Mouse (Mus musculus): ENCODE data around the gene Trip10. TPM values are rescaled to one million over a fixed set of nuclear protein-coding genes. Genes with fewer than 3 reads are reported as not detected.
A peak's percentile ranks its signal among the peaks of the same experiment; 100 is the strongest.
"Not testable (repeated sequence)": the region's sequence is repeated elsewhere in the genome, so short reads cannot be mapped to it uniquely, and the experiment has no call there.

Gene Trip10
- polyA plus RNA-seq, 1 experiment = 10.1 TPM

DNA sequence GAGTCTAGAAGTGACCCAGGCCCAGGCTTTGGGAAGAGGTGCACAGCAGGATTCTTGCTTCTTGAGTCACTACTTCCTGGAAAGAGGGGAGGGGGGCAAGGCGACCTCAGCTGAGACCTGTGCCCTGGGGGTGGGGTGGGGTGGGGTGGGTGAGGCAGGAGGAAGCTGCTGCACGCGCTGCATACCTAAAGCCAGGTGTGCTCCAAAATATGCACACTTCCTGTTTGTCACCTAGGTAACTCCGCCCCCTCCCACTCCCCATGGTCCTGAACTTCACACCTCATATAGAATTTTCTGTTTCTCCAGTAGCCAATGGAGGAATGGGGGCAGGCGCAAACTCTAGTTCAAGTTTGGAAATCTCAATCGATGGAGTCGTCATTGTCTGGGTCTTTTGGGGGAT is 24.6 kb downstream of the Trip10 start:
- Histone ChIP-seq H3K27ac (ENCODE audit: insufficient read depth, low read length) (no peak overlapping the region), H3K27me3 (ENCODE audit: control insufficient read depth, insufficient read depth, low read length) (no peaks in the 10 kb centered on the region), H3K4me3 (replicated peaks; ENCODE audit: insufficient read depth, low read depth, low read length) (no peak overlapping the region), H3K4me1 (ENCODE audit: control insufficient read depth, insufficient read depth, low read length) (no peaks in the 10 kb centered on the region)
- no peak for TF ChIP-seq POLR2A (IDR thresholded peaks at IDR 0.05; ENCODE audit: borderline replicate concordance, insufficient read depth, low read length)
- no peak for TF ChIP-seq CTCF (IDR thresholded peaks at IDR 0.05; ENCODE audit: borderline replicate concordance, insufficient read depth, low read depth, low read length)
- DNase-seq = no peak
- 48% methylated on average over 7 of the region's 7 CpGs for WGBS

DNA sequence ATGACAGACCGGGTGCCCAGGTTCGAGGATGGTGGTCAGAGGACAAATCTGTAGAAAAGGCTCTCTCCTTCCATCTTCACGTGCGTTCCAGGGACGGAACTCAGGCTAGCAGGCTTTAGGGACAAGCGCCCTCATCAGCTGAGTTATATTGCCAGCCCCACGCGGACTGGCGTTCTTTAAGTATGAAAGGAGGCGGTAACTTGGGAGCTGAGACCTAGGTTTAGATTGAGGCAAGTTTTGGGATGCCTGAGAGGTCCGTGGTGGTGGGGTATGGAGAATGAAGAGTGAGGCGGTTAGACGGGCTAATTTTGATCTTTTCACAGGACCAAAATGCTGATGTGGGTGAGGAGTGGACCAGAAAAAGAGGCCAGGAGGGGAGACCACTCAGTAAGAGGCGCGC is 25.4 kb downstream of the Trip10 start:
- 7% methylated on average over 15 of the region's 15 CpGs for WGBS
- no peaks in the 10 kb centered on the region for H3K4me1 ChIP-seq (ENCODE audit: control insufficient read depth, insufficient read depth, low read length)
- peak in 1 of 2 experiments; percentile 27 for DNase-seq
- no peak for TF ChIP-seq CTCF (IDR thresholded peaks at IDR 0.05; ENCODE audit: borderline replicate concordance, insufficient read depth, low read depth, low read length)
- TF ChIP-seq POLR2A (IDR thresholded peaks at IDR 0.05; ENCODE audit: borderline replicate concordance, insufficient read depth, low read length) = no peak
- peak overlapping the region; percentile 70 for H3K4me3 ChIP-seq (replicated peaks; ENCODE audit: insufficient read depth, low read depth, low read length)
- H3K27ac ChIP-seq (ENCODE audit: insufficient read depth, low read length) = peak overlapping the region; percentile 85
- H3K27me3 ChIP-seq (ENCODE audit: control insufficient read depth, insufficient read depth, low read length) = no peaks in the 10 kb centered on the region

DNA sequence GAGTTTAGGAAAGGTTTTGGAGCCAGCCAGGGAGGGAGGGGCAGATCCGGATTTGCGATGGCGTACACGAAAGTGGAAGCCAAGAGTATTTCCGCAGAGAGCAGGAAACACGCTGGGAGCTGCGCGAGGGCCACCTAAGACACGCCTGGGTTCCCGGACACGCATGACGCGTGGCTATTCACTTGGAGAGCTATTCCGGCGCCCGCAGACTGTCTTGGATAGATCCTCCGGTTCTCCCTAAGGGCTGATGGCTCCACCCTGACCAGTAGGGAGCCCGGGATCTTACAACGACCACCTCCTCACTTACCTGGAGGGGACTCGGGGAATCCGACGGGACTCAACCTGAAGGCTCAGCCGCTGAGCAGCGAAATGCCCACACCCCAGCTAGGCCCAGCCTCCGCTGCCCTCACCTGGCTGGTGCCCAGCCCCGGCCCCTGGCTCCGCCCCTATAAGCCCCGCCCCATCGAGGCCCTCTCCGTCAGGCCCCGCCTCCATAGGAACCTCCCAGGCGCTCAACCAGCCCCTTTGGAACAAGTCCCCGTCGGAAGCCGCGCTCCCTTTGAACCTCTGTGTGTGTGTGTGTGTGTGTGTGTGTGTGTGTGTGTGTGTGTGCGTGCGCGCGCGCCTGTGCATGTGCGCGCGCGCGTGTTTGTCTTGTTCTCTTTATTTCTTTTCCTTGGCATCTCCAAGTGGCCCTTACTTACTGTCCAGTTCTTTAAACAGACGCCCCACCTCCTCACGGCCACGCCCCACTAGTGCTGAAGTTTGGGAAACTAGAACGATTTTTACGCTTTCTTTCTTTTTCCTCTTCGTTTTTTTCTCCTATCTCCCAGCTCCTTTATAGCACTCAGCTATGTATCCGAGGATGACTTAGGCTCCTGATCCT is 26.1 kb downstream of the Trip10 start:
- peak; percentile 82 to 86 for DNase-seq
- WGBS = under 1% methylated on average over 53 of the region's 53 CpGs
- H3K27me3 ChIP-seq (ENCODE audit: control insufficient read depth, insufficient read depth, low read length) = no peaks in the 10 kb centered on the region
- peak overlapping the region; percentile 85 for H3K27ac ChIP-seq (ENCODE audit: insufficient read depth, low read length)
- H3K4me1 ChIP-seq (ENCODE audit: control insufficient read depth, insufficient read depth, low read length) = no peaks in the 10 kb centered on the region
- peak overlapping the region; percentile 70 for H3K4me3 ChIP-seq (replicated peaks; ENCODE audit: insufficient read depth, low read depth, low read length)
- no peak for TF ChIP-seq CTCF (IDR thresholded peaks at IDR 0.05; ENCODE audit: borderline replicate concordance, insufficient read depth, low read depth, low read length)
- TF ChIP-seq POLR2A (IDR thresholded peaks at IDR 0.05; ENCODE audit: borderline replicate concordance, insufficient read depth, low read length) = peak; percentile 74; the same call in 1 of the 2 replicates

DNA sequence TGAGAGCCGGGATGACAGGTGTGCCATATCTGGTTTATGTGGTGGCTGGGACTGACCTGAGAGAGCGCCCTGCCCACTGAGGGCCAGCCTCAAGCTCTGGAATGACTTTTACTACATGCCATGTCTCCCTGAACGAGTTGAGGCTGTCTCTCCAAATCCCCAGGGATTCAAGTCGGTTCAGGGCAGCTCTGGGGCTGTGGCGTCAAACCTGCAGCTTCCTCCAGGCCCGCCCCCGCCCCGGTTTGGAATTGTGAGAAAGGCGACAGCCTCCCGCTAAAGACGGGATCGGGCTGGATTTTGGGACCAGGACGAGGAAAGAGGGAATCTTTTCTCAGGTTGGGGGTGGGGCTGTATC is 26.7 kb downstream of the Trip10 start:
- H3K4me1 ChIP-seq (ENCODE audit: control insufficient read depth, insufficient read depth, low read length) = no peaks in the 10 kb centered on the region
- DNase-seq = peak; percentile 22 to 35
- TF ChIP-seq CTCF (IDR thresholded peaks at IDR 0.05; ENCODE audit: borderline replicate concordance, insufficient read depth, low read depth, low read length) (no peak), POLR2A (IDR thresholded peaks at IDR 0.05; ENCODE audit: borderline replicate concordance, insufficient read depth, low read length) (no peak)
- no peaks in the 10 kb centered on the region for H3K27me3 ChIP-seq (ENCODE audit: control insufficient read depth, insufficient read depth, low read length)
- H3K4me3 ChIP-seq (replicated peaks; ENCODE audit: insufficient read depth, low read depth, low read length) = peak overlapping the region; percentile 70
- 1% methylated on average over 13 of the region's 13 CpGs for WGBS
- peak overlapping the region; percentile 26; the same call in 1 of the 2 replicates for H3K27ac ChIP-seq (ENCODE audit: insufficient read depth, low read length)

DNA sequence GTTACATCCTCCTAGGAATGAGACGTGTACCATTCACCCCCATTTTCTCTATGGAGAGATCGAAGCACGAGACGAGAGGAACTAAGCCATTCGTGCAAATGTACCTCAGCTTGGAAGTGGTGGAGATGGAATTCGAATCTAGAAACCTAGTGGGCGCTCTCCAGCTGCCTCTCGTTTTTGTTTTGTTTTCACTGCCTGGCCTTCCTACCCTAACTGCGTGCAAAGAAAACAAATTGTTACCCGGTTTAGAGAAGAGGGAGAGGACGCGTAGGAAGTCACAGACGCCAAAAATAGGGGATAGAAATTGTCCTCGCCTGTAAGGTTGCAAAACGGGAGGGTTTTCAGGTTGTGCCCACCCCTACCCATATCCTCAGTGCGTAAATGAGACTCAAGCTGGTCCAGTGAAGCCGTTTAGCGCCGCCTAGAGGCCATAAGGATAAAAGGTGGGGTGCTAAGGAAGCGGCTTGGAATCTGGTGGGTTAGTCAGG is 27.4 kb downstream of the Trip10 start:
- Histone ChIP-seq H3K27ac (ENCODE audit: insufficient read depth, low read length) (peak overlapping the region; percentile 26; the same call in 1 of the 2 replicates), H3K27me3 (ENCODE audit: control insufficient read depth, insufficient read depth, low read length) (no peaks in the 10 kb centered on the region), H3K4me1 (ENCODE audit: control insufficient read depth, insufficient read depth, low read length) (no peaks in the 10 kb centered on the region), H3K4me3 (replicated peaks; ENCODE audit: insufficient read depth, low read depth, low read length) (peak overlapping the region; percentile 70)
- peak; percentile 75 to 79 for DNase-seq
- TF ChIP-seq CTCF (IDR thresholded peaks at IDR 0.05; ENCODE audit: borderline replicate concordance, insufficient read depth, low read depth, low read length) = peak; percentile 83
- TF ChIP-seq POLR2A (IDR thresholded peaks at IDR 0.05; ENCODE audit: borderline replicate concordance, insufficient read depth, low read length) = peak; percentile 31; the same call in 1 of the 2 replicates
- WGBS = under 1% methylated on average over 20 of the region's 20 CpGs

DNA sequence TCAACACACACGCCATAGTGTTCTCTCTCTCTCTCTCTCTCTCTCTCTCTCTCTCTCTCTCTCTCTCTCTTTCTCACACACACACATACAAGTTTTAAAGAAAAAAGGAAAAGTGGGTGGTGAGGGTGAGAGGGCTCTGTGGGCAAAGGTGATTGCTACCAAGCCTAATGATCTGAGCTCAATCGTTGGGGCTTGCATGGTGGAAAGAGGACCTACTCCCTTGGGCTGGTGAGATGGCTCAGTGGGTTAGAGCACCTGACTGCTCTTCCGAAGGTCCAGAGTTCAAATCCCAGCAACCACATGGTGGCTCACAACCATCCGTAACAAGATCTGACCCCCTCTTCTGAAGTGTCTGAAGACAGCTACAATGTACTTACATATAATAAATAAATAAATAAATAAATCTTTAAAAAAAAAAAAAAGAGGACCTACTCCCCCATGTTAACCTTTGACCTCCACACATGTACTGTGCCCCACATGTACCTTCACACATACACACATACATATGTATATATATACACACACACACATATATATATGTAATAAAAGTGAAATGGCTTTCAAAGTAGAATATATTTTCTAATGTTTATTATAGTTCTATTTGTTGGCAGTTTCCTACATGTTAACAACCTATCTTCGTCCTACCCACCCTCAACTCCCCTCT is 28.5 kb downstream of the Trip10 start:
- not testable (repeated sequence) for H3K27me3 ChIP-seq (ENCODE audit: control insufficient read depth, insufficient read depth, low read length); DNase-seq; H3K4me3 ChIP-seq (replicated peaks; ENCODE audit: insufficient read depth, low read depth, low read length); H3K4me1 ChIP-seq (ENCODE audit: control insufficient read depth, insufficient read depth, low read length); H3K27ac ChIP-seq (ENCODE audit: insufficient read depth, low read length)
- 84% methylated on average over 5 of the region's 5 CpGs for whole genome bisulfite sequencing

DNA sequence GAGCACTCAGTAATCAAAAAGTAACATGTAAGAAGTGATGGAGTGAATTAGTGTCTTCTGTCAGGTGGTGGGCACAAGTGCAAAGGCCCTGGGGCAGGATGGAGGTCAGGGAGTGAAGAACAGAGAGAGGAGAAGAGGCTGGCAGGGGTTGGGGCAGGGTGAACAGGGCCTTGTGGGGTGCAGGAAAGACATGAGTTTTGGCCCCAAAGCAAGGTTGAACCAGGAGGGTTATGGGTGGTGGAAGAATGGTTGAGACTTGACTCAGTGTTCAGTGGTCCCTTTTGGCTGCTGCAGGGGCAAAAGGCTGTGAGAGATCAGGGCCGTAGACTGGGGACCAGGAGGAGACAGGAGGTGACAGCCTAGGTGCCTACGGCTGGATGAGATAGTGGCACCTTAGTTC is 29.3 kb downstream of the Trip10 start:
- Histone ChIP-seq H3K4me3 (replicated peaks; ENCODE audit: insufficient read depth, low read depth, low read length) (no peak overlapping the region), H3K27me3 (ENCODE audit: control insufficient read depth, insufficient read depth, low read length) (no peaks in the 10 kb centered on the region), H3K4me1 (ENCODE audit: control insufficient read depth, insufficient read depth, low read length) (no peaks in the 10 kb centered on the region), H3K27ac (ENCODE audit: insufficient read depth, low read length) (no peak overlapping the region)
- WGBS = 85% methylated on average over 2 of the region's 2 CpGs
- DNase-seq = no peak
- TF ChIP-seq CTCF (IDR thresholded peaks at IDR 0.05; ENCODE audit: borderline replicate concordance, insufficient read depth, low read depth, low read length) (no peak), POLR2A (IDR thresholded peaks at IDR 0.05; ENCODE audit: borderline replicate concordance, insufficient read depth, low read length) (no peak)

Data from cerebellum, adult 2 months (tissue).